Mouse (Mus musculus): ENCODE measurements at regions not wholly inside any gene's neighbourhood (a gene's known extent, or its start where the extent isn't known, plus 50 kb on each side); places are given as distances from the start of the nearest gene placed in this dataset.

DNA sequence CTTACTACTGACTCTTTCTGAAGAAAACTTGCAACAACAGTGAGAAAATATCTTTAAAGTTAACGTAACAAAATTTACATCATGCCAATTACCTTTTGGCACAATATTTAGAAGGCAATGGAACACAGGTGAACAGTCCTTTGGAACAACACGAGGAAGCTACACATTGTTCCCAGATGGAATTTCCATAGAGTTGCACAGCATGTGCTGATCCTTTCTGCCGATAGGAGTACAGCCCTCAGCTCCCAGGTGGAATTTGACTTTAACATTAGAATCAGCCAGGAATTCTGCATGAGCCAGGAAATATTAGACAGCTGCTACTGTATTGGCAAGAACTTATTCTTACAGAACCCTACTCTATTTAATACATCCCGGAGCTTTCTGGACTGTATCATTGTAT, 948.3 kb downstream of the 1190002N15Rik start:
- no peaks in the 10 kb centered on the region for H3K9me3 ChIP-seq (ENCODE audit: control insufficient read depth, low read length)
- no peak overlapping the region for H3K4me2 ChIP-seq (ENCODE audit: low read depth, low read length)
- H3K27me3 ChIP-seq (replicated peaks; ENCODE audit: control insufficient read depth, insufficient read depth, low read length), result no peaks in the 10 kb centered on the region
- DNase-seq (ENCODE audit: low spot score) (peak; percentile 1), ATAC-seq (ENCODE audit: low read depth) (no peak)
- 70% methylated on average over 4 of the region's 4 CpGs for WGBS
- H3K4me3 ChIP-seq (ENCODE audit: low read depth, low read length), result no peak overlapping the region
- no peak overlapping the region for H3K9ac ChIP-seq (ENCODE audit: low read depth, low read length)
- H3K4me1 ChIP-seq (ENCODE audit: control insufficient read depth, insufficient read depth, low read length), result no peaks in the 10 kb centered on the region
- H3K36me3 ChIP-seq (ENCODE audit: control insufficient read depth, insufficient read depth, low read length), result no peaks in the 10 kb centered on the region
- no peak overlapping the region for H3K27ac ChIP-seq (replicated peaks; ENCODE audit: low read depth, low read length)

DNA sequence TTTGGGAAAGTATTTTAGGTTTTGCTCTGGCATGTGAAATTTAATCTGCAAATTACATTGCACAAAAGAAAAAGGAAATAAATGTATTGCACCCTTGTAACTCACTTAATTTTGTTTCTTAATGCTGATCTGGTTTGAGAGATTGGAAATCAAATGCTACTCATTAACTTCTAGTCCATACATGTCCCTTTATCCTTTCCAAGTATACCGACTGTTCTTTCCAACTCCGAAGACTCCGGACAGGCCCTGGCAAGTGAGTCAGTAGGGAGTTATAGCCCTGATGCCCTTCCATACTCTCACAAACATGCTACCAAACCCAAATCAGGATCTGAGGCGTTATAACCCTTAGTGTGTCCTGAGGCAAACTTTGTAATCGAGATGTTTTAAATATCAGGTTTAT, 949.9 kb downstream of the 1190002N15Rik start:
- Histone ChIP-seq H3K9me3 (ENCODE audit: control insufficient read depth, low read length) (no peaks in the 10 kb centered on the region), H3K4me3 (ENCODE audit: low read depth, low read length) (no peak overlapping the region), H3K4me1 (ENCODE audit: control insufficient read depth, insufficient read depth, low read length) (no peaks in the 10 kb centered on the region), H3K27me3 (replicated peaks; ENCODE audit: control insufficient read depth, insufficient read depth, low read length) (no peaks in the 10 kb centered on the region), H3K36me3 (ENCODE audit: control insufficient read depth, insufficient read depth, low read length) (no peaks in the 10 kb centered on the region), H3K9ac (ENCODE audit: low read depth, low read length) (no peak overlapping the region), H3K27ac (replicated peaks; ENCODE audit: low read depth, low read length) (no peak overlapping the region), H3K4me2 (ENCODE audit: low read depth, low read length) (no peak overlapping the region)
- ATAC-seq (ENCODE audit: low read depth) (no peak), DNase-seq (ENCODE audit: low spot score) (no peak)
- 82% methylated on average over 5 of the region's 5 CpGs for WGBS

DNA sequence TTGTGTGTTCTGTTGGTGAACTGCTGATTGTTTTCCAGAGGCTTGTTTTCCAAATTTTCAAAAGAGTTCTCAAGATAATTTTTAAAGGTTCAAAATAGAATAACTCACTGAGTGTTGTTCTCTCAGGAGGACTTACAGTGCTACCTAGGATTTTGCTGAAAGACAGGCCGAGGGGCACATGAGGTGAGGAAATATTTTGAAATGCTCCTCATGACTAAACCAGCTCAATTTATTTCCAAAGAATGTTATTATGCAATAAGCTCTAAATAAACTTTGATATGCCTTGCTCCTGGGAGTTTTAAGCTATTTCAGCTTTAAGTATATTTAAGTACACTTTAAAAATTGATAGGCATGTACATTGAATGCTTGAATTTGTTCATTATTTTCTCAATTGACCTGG, 951.0 kb downstream of the 1190002N15Rik start:
- H3K4me3 ChIP-seq (ENCODE audit: low read depth, low read length), result no peak overlapping the region
- H3K4me1 ChIP-seq (ENCODE audit: control insufficient read depth, insufficient read depth, low read length), result no peaks in the 10 kb centered on the region
- H3K36me3 ChIP-seq (ENCODE audit: control insufficient read depth, insufficient read depth, low read length), result no peaks in the 10 kb centered on the region
- no peaks in the 10 kb centered on the region for H3K27me3 ChIP-seq (replicated peaks; ENCODE audit: control insufficient read depth, insufficient read depth, low read length)
- H3K9me3 ChIP-seq (ENCODE audit: control insufficient read depth, low read length), result no peaks in the 10 kb centered on the region
- H3K27ac ChIP-seq (replicated peaks; ENCODE audit: low read depth, low read length), result no peak overlapping the region
- H3K9ac ChIP-seq (ENCODE audit: low read depth, low read length), result no peak overlapping the region
- ATAC-seq (ENCODE audit: low read depth) (no peak), DNase-seq (ENCODE audit: low spot score) (no peak)
- H3K4me2 ChIP-seq (ENCODE audit: low read depth, low read length), result no peak overlapping the region
- 77% methylated on average over 1 of the region's 1 CpGs for WGBS

DNA sequence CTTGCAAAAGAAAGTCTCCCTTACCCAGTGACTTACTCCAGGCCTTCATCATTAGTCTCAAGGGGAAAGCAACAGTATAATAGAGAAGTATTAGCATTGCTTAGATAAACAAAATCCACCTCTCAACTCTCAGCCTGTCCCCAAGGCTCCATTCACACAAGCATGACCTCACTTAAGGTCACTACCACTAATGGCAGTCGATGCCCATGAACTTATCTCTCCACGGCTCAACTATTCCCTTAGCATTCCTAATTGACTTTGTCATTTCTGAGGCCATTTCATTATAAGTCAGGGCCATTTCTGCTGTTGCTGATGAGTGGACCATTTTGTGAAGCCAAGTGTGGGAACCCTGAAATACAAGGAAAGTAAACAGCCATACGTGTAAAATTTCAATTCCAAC, 953.3 kb downstream of the 1190002N15Rik start:
- WGBS, result 66% methylated on average over 3 of the region's 3 CpGs

More for the DNA sequence above, 953.3 kb downstream of the 1190002N15Rik start:
- ATAC-seq (ENCODE audit: low read depth), result no peak
- no peaks in the 10 kb centered on the region for H3K9me3 ChIP-seq (ENCODE audit: control insufficient read depth, low read length)
- H3K27ac ChIP-seq (replicated peaks; ENCODE audit: low read depth, low read length), result no peak overlapping the region
- H3K4me1 ChIP-seq (ENCODE audit: control insufficient read depth, insufficient read depth, low read length), result no peaks in the 10 kb centered on the region
- H3K4me2 ChIP-seq (ENCODE audit: low read depth, low read length), result no peak overlapping the region
- H3K36me3 ChIP-seq (ENCODE audit: control insufficient read depth, insufficient read depth, low read length), result no peaks in the 10 kb centered on the region
- H3K27me3 ChIP-seq (replicated peaks; ENCODE audit: control insufficient read depth, insufficient read depth, low read length), result no peaks in the 10 kb centered on the region
- no peak overlapping the region for H3K4me3 ChIP-seq (ENCODE audit: low read depth, low read length)
- no peak for DNase-seq (ENCODE audit: low spot score)
- H3K9ac ChIP-seq (ENCODE audit: low read depth, low read length), result no peak overlapping the region
